Mouse (Mus musculus): ENCODE data around the gene Abca17. TPM values are rescaled to one million over a fixed set of nuclear protein-coding genes. Genes with fewer than 3 reads are reported as not detected.

Abca17 gene
- polyA plus RNA-seq, 1 experiment from 2014 or later: 0.24 TPM

DNA sequence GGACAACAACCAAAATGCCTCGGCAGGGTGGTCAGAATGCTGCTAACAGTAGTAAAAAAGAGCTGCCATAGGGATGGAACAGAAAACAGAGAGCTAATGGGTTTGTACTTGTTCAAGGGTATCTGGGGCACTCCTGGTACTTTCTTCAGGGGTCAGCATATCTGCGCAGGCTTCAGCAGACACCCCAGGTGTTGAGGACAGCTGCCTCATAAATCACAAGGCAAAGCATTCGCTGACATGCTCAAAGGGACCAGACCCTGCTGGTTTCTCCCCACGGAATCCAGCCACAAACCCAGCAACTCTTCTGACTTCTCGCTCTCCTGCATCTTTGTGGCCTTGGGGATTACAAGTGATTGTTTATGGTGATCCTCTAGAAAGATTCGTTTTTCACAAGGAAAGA, 128.2 kb downstream of the Abca17 start:
- ATAC-seq (ENCODE audit: insufficient read depth, low FRiP score, low TSS enrichment): no peak

DNA sequence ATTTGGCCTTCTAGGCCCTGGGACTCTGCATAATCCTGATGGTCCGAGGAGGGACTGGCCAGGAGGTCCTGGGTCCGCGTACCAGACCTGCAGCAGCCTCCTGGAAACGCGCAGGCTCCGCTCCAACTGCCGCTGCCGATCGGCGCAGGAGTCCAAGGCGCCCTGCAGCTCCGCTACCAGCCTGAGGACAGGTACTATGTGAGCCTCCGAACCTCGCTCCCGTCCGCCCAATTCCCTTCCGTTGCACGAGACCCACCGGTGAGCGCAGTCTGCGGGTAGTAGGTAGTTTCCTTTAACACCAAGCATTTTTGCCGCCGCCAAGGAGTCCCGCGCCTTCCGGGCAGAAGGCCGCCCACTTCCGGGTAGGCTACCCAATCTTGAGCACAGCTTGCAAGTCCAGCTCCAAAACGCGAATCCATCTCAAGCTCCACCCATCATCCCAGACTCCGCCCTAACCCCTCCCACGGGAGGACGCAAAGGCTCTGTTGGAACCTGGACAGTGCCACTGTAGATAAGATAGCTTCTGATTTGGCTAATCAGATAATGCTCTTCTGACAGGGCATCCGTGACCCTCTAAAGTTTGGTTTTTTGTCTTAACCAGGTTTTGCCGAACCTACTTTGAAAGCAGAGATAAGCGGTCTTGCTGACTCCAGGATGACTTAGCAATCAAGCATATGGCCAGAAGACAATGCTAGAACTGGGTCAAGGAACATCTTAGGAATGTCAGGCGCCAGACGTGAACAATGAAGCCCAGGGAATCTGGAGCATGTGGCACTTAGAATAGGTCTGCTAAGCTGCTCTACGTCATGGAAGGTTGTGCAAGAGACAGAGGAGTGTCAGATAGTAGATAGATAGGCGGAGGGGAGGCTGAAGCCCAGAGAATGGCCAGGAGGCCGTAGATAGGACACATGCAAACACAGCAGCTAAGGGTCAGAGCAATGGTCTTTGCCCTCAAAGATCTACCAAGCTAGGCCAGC, 130.1 kb downstream of the Abca17 start, which contains the start of gene Tedc2:
Gene Tedc2, minus strand, starts transcription at position 417 of the 977 bp plus-strand sequence.
- Histone ChIP-seq H3K9ac (ENCODE audit: low read length) (peak within 1 kb of the TSS; percentile 69), H3K36me3 (ENCODE audit: control insufficient read depth, insufficient read depth, low read length) (peaks cover 13% of the 10 kb centered on the region), H3K4me1 (ENCODE audit: control insufficient read depth, insufficient read depth, low read length) (peaks cover 13% of the 10 kb centered on the region), H3K4me2 (ENCODE audit: low read depth) (peak within 1 kb of the TSS; percentile 92), H3K27ac (ENCODE audit: low read depth, low read length) (no peak within 1 kb of the TSS), H3K9me3 (ENCODE audit: control insufficient read depth, low read length) (no peaks in the 10 kb centered on the region), H3K27me3 (ENCODE audit: control insufficient read depth, insufficient read depth, low read length) (no peaks in the 10 kb centered on the region), H3K4me3 (ENCODE audit: low read depth, low read length) (peak within 1 kb of the TSS; percentile 78)
- peak; percentile 92 for DNase-seq (ENCODE audit: low spot score)
- ATAC-seq (ENCODE audit: insufficient read depth, low FRiP score, low TSS enrichment): peak; percentile 86
- WGBS: 6% methylated on average over 41 of the region's 41 CpGs

More for the DNA sequence above, 128.2 kb downstream of the Abca17 start:
- Histone ChIP-seq H3K4me2 (ENCODE audit: low read depth) (no peak overlapping the region), H3K4me3 (ENCODE audit: low read depth, low read length) (no peak overlapping the region), H3K27ac (ENCODE audit: low read depth, low read length) (no peak overlapping the region), H3K36me3 (ENCODE audit: control insufficient read depth, insufficient read depth, low read length) (peaks cover 27% of the 10 kb centered on the region), H3K9me3 (ENCODE audit: control insufficient read depth, low read length) (no peaks in the 10 kb centered on the region), H3K9ac (ENCODE audit: low read length) (no peak overlapping the region), H3K27me3 (ENCODE audit: control insufficient read depth, insufficient read depth, low read length) (no peaks in the 10 kb centered on the region), H3K4me1 (ENCODE audit: control insufficient read depth, insufficient read depth, low read length) (peaks cover 13% of the 10 kb centered on the region)
- DNase-seq (ENCODE audit: low spot score): no peak
- WGBS: 77% methylated on average over 6 of the region's 6 CpGs

GRCm38 (mm10) chr17:24216836-24217235, 134.0 kb downstream of the Abca17 start:
- no peaks in the 10 kb centered on the region for H3K27me3 ChIP-seq (ENCODE audit: control insufficient read depth, insufficient read depth, low read length)
- no peaks in the 10 kb centered on the region for H3K9me3 ChIP-seq (ENCODE audit: control insufficient read depth, low read length)
- no peak for DNase-seq (ENCODE audit: low spot score)
- no peak for ATAC-seq (ENCODE audit: insufficient read depth, low FRiP score, low TSS enrichment)
- H3K4me2 ChIP-seq (ENCODE audit: low read depth): no peak overlapping the region
- no peak overlapping the region for H3K9ac ChIP-seq (ENCODE audit: low read length)
- H3K4me3 ChIP-seq (ENCODE audit: low read depth, low read length): no peak overlapping the region
- 0 out of 2 replicates have a peak, but pooled peaks cover 2% of the 10 kb centered on the region for H3K36me3 ChIP-seq (ENCODE audit: control insufficient read depth, insufficient read depth, low read length)
- peaks cover 14% of the 10 kb centered on the region for H3K4me1 ChIP-seq (ENCODE audit: control insufficient read depth, insufficient read depth, low read length)
- no peak overlapping the region for H3K27ac ChIP-seq (ENCODE audit: low read depth, low read length)
- WGBS: 68% methylated on average over 4 of the region's 4 CpGs

Small RNA genes within 50 kb of the gene (microRNA-seq; reads per million reads assigned to microRNA genes)
- not detected for gene Gm24427
- gene Mir5134: 1.6 reads per million
- gene Mir6965: 1.0 reads per million

Other genes with a start within 250 kb of the Abca17 start
- 44.6 and 44.9 TPM in 2 replicates for gene Pdpk1, start 200.1 kb downstream of the Abca17 start, polyA plus RNA-seq (2014; fragmentation: Nextera tagmentation; extraction: Ambion mirVana)
- 27.3 and 36.2 TPM in 2 replicates for gene Amdhd2, start 187.3 kb downstream of the Abca17 start, polyA plus RNA-seq (2014; fragmentation: Nextera tagmentation; extraction: Ambion mirVana)
- gene Atp6v0c, start 181.4 kb downstream of the Abca17 start, polyA plus RNA-seq (2014; fragmentation: Nextera tagmentation; extraction: Ambion mirVana): 555 and 574 TPM in 2 replicates
- gene Tbc1d24, start 145.5 kb downstream of the Abca17 start, polyA plus RNA-seq (2014; fragmentation: Nextera tagmentation; extraction: Ambion mirVana): 7.9 and 8.7 TPM in 2 replicates
- 4.0 and 4.7 TPM in 2 replicates for gene Ntn3, start 141.5 kb downstream of the Abca17 start, polyA plus RNA-seq (2014; fragmentation: Nextera tagmentation; extraction: Ambion mirVana)
- 16.7 and 18.3 TPM in 2 replicates for gene Tedc2, start 130.2 kb downstream of the Abca17 start, polyA plus RNA-seq (2014; fragmentation: Nextera tagmentation; extraction: Ambion mirVana)
- gene Ccnf, start 99.6 kb downstream of the Abca17 start, polyA plus RNA-seq (2014; fragmentation: Nextera tagmentation; extraction: Ambion mirVana): 87.6 and 92.1 TPM in 2 replicates
- 15.3 and 20.1 TPM in 2 replicates for gene Abca3, start 882 bp upstream of the Abca17 start, polyA plus RNA-seq (2014; fragmentation: Nextera tagmentation; extraction: Ambion mirVana)
- gene Rnps1, start 63.5 kb upstream of the Abca17 start, polyA plus RNA-seq (2014; fragmentation: Nextera tagmentation; extraction: Ambion mirVana): 370 and 385 TPM in 2 replicates
- 54.1 and 61.5 TPM in 2 replicates for gene Eci1, start 75.6 kb upstream of the Abca17 start, polyA plus RNA-seq (2014; fragmentation: Nextera tagmentation; extraction: Ambion mirVana)
- gene Dnase1l2, start 92.0 kb upstream of the Abca17 start, polyA plus RNA-seq (2014; fragmentation: Nextera tagmentation; extraction: Ambion mirVana): 2.1 and 2.3 TPM in 2 replicates
- gene E4f1, start 119.2 kb upstream of the Abca17 start, polyA plus RNA-seq (2014; fragmentation: Nextera tagmentation; extraction: Ambion mirVana): 17.0 and 21.2 TPM in 2 replicates
- 65.0 and 65.2 TPM in 2 replicates for gene Pgp, start 119.3 kb upstream of the Abca17 start, polyA plus RNA-seq (2014; fragmentation: Nextera tagmentation; extraction: Ambion mirVana)
- 0.33 and 0.51 TPM in 2 replicates for gene Bricd5, start 122.8 kb upstream of the Abca17 start, polyA plus RNA-seq (2014; fragmentation: Nextera tagmentation; extraction: Ambion mirVana)
- 26.2 and 29.7 TPM in 2 replicates for gene Mlst8, start 128.0 kb upstream of the Abca17 start, polyA plus RNA-seq (2014; fragmentation: Nextera tagmentation; extraction: Ambion mirVana)
- gene Caskin1, start 137.5 kb upstream of the Abca17 start, polyA plus RNA-seq (2014; fragmentation: Nextera tagmentation; extraction: Ambion mirVana): 7.4 and 8.4 TPM in 2 replicates
- 81.2 and 88.1 TPM in 2 replicates for gene Traf7, start 176.9 kb upstream of the Abca17 start, polyA plus RNA-seq (2014; fragmentation: Nextera tagmentation; extraction: Ambion mirVana)
- 1.2 and 1.7 TPM in 2 replicates for gene Rab26, start 183.1 kb upstream of the Abca17 start, polyA plus RNA-seq (2014; fragmentation: Nextera tagmentation; extraction: Ambion mirVana)
- gene Pkd1, start 198.8 kb upstream of the Abca17 start, polyA plus RNA-seq (2014; fragmentation: Nextera tagmentation; extraction: Ambion mirVana): 20.6 and 29.0 TPM in 2 replicates

All from neural tube, embryonic 11.5 days (tissue).